Mouse (Mus musculus) embryonic fibroblast, embryonic 13.5 days (primary cell): ENCODE data around the gene Kcna7.

Experiments
- CTCF ChIP-seq: IDR thresholded peaks from 2 replicates; pipeline ENCODE4 v1.5.1; 2011; ENCODE audit warnings: mild to moderate bottlenecking, control low read depth, low read length, moderate library complexity, borderline replicate concordance; ENCODE audit not compliant: insufficient read depth
- POLR2A ChIP-seq: IDR thresholded peaks from 2 replicates; pipeline ENCODE4 v1.6.1; 2011; ENCODE audit warnings: low read depth, mild to moderate bottlenecking, control low read depth, low read length, moderate library complexity

- TF ChIP-seq POLR2A, result no peak
- TF ChIP-seq CTCF, result no peak
Measured at GRCm38 (mm10) chr7:45386077-45386476, 19.4 kb upstream of the Kcna7 start.
